Mouse (Mus musculus) hindbrain, embryonic 16.5 days (tissue): ENCODE measurements around the gene Tgfa. TPM values are rescaled to one million over a fixed set of nuclear protein-coding genes. Genes with fewer than 3 reads are reported as not detected.

ENCODE experiments used
- ATAC-seq: fragments of 200-750 bp; cut with Nextera tagmentation; 2 replicates; pipeline ENCODE4 v1.8.0; 2017; ENCODE audit warnings: moderate TSS enrichment, moderate library complexity
- H3K27ac ChIP-seq: fragments of 300-500 bp; sonication (generic); 2 replicates; pipeline ENCODE4 v1.5.1; 2014; ENCODE audit warnings: low read depth, mild to moderate bottlenecking, control low read depth, low read length, moderate library complexity
- H3K27me3 ChIP-seq: fragments of 300-500 bp; sonication (generic); replicated peaks from 2 replicates; pipeline ENCODE4 v1.6.1; 2014; ENCODE audit warnings: low read length; ENCODE audit not compliant: control insufficient read depth, insufficient read depth
- H3K36me3 ChIP-seq: fragments of 300-500 bp; sonication (generic); 2 replicates; pipeline ENCODE4 v1.6.1; 2014; ENCODE audit warnings: mild to moderate bottlenecking, low read length, moderate library complexity, mixed read lengths; ENCODE audit not compliant: control insufficient read depth, insufficient read depth
- H3K4me1 ChIP-seq: fragments of 300-500 bp; sonication (generic); 2 replicates; pipeline ENCODE4 v1.6.1; 2014; ENCODE audit warnings: low read depth, low read length; ENCODE audit not compliant: control insufficient read depth, insufficient read depth
- H3K4me2 ChIP-seq: fragments of 300-500 bp; sonication (generic); 2 replicates; pipeline ENCODE4 v1.6.1; 2014; ENCODE audit warnings: mild to moderate bottlenecking, low read length, control low read depth, moderate library complexity
- H3K4me3 ChIP-seq: fragments of 300-500 bp; sonication (generic); 2 replicates; pipeline ENCODE4 v1.5.1; 2014; ENCODE audit warnings: mild to moderate bottlenecking, low read length, control low read depth, moderate library complexity
- H3K9ac ChIP-seq: fragments of 300-500 bp; sonication (generic); 2 replicates; pipeline ENCODE4 v1.6.1; 2014; ENCODE audit warnings: low read depth, mild to moderate bottlenecking, control low read depth, low read length, moderate library complexity
- H3K9me3 ChIP-seq: fragments of 300-500 bp; sonication (generic); 2 replicates; pipeline ENCODE4 v1.6.1; 2014; ENCODE audit warnings: mild to moderate bottlenecking, low read length, moderate library complexity; ENCODE audit not compliant: control insufficient read depth
- WGBS: fragments of 180-500 bp; shearing (Covaris S2); extraction: QIAGEN DNeasy Blood & Tissue Kit; methylation state at CpG from one replicate; pipeline ENCODE4 v1.1.7; 2014; 5-methylcytosine and 5-hydroxymethylcytosine counted together
- polyA plus RNA-seq: library from polyadenylated mRNA; unstranded; fragments of >200 nt; fragmentation: Nextera tagmentation; extraction: Ambion mirVana; gene quantifications from 2 replicates; pipeline ENCODE4 v1.2.1, GENCODE M21; 2015

Gene Tgfa
- polyA plus RNA-seq, 1 experiment from 2014 or later = 17.8 TPM

DNA sequence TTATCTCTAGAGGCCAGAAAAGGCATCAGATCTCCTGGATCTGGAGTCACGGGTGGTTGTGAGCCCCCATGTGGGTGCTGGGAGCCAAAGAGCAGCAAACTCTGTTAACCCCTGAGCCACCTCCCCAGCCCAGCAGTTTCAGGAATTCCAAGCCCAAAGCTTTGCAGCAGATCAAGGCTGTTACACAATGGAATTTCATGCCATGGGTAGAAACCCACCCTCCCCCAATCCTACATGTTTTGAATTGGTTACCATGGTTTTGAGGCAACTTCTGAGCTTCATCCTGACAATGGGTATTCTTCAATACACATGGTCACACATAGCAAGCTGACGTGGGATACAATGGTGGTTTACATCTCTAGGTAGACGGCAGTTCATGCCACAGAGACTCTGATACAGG lies 49.8 kb downstream of the Tgfa start:
- Histone ChIP-seq H3K36me3 (no peaks in the 10 kb centered on the region), H3K27me3 (no peaks in the 10 kb centered on the region), H3K4me2 (no peak overlapping the region), H3K27ac (no peak overlapping the region), H3K9me3 (no peaks in the 10 kb centered on the region), H3K9ac (no peak overlapping the region), H3K4me1 (no peaks in the 10 kb centered on the region), H3K4me3 (no peak overlapping the region)
- no peak for ATAC-seq
- 22% methylated on average over 3 of the region's 3 CpGs for WGBS

DNA sequence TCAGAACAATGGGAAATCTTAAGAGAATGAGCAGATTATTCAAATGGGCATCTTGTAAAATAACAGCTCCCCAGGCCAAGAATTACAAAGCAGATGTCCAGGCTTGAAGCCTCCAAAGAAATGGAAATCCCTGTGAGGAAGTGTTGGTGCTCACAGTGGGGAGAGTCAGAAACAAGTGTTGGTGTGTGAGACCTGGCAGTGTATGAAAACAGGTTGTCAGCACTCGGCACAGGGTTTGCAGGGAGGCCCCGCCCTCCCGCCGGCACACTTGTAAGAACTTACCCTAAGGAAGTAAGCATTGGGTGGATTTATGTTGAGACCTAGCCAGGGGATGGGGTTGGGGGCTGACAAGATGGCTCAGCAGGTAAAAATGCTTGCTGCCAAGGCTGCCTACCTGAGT lies 50.9 kb downstream of the Tgfa start:
- H3K4me3 ChIP-seq = no peak overlapping the region
- no peak overlapping the region for H3K27ac ChIP-seq
- no peaks in the 10 kb centered on the region for H3K4me1 ChIP-seq
- no peaks in the 10 kb centered on the region for H3K27me3 ChIP-seq
- H3K36me3 ChIP-seq = no peaks in the 10 kb centered on the region
- no peak for ATAC-seq
- H3K9ac ChIP-seq = no peak overlapping the region
- 56% methylated on average over 4 of the region's 4 CpGs for WGBS
- no peaks in the 10 kb centered on the region for H3K9me3 ChIP-seq
- H3K4me2 ChIP-seq = no peak overlapping the region

DNA sequence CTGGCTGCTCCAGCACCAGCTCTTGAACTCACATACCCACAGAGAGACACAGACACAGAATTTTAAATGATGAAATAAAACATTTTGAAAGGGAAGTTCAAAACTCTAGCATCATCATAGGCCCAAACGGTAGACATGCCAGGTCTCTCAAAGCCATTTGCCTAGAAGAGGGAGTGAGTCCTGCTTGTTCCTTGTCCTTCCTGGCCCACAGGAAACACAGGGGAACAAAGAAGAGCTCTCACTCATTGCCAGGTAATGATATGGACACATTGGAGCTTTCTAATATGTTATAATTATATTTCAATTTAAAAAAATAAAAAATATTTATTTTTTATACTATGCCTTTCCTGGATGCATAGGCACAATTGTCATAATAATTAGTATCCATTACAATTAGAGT lies 53.5 kb downstream of the Tgfa start:
- 70% methylated on average over 1 of the region's 1 CpGs for WGBS
- Histone ChIP-seq H3K27me3 (no peaks in the 10 kb centered on the region), H3K4me1 (no peaks in the 10 kb centered on the region), H3K36me3 (no peaks in the 10 kb centered on the region), H3K4me2 (no peak overlapping the region), H3K9me3 (no peaks in the 10 kb centered on the region), H3K27ac (no peak overlapping the region), H3K9ac (no peak overlapping the region), H3K4me3 (no peak overlapping the region)
- no peak for ATAC-seq

DNA sequence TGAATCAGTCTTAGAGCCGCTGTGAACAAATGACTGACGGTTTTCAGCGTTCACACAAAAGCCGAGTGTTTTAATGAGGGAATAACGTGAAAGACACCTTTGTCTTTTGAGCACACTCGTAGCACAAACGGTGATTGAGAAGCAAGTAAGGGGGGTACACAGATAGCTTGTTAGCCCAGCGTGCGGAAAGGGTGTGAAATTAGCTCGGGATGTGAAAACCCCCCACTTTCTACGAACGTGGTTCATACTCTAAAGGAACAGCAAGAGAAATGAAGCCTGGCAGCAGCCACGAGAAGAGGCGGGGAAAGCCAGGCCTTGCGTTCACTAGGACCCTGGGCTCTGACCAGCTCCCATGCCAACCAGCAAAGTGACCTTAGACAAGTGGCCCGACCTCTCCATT lies 54.0 kb downstream of the Tgfa start:
- H3K9ac ChIP-seq = no peak overlapping the region
- H3K27me3 ChIP-seq = no peaks in the 10 kb centered on the region
- H3K27ac ChIP-seq = no peak overlapping the region
- H3K4me1 ChIP-seq = no peaks in the 10 kb centered on the region
- peak; percentile 60 for ATAC-seq
- H3K36me3 ChIP-seq = no peaks in the 10 kb centered on the region
- WGBS = 20% methylated on average over 16 of the region's 16 CpGs
- H3K4me3 ChIP-seq = no peak overlapping the region
- H3K9me3 ChIP-seq = no peaks in the 10 kb centered on the region
- H3K4me2 ChIP-seq = peak overlapping the region; percentile 32; the same call in 1 of the 2 replicates

DNA sequence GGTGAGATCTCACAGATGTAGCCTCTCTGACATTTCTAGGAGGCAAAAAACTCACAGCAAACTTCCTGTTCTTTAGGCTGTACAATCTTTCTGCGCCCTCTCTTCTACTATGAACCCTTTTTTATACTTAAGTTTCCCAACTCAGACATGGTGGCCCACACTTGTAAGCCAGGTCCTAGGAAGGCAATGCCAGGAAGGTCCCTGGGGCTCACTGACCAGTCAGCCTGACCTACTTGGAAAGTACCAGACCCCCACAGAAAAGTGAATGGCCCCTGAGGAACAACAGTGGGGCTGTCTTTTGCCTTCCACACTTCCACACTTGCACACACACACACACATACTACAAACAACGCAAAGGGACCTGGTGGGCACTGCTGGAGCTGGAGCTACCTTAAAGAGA lies 55.2 kb downstream of the Tgfa start:
- 97% methylated on average over 2 of the region's 2 CpGs for WGBS
- no peak overlapping the region for H3K4me2 ChIP-seq
- H3K27me3 ChIP-seq = no peaks in the 10 kb centered on the region
- H3K4me3 ChIP-seq = no peak overlapping the region
- H3K27ac ChIP-seq = 0 out of 2 replicates have a peak overlapping the region, but pooled peaks have one; percentile 0
- H3K9me3 ChIP-seq = no peaks in the 10 kb centered on the region
- no peak overlapping the region for H3K9ac ChIP-seq
- no peaks in the 10 kb centered on the region for H3K4me1 ChIP-seq
- no peaks in the 10 kb centered on the region for H3K36me3 ChIP-seq
- ATAC-seq = no peak

DNA sequence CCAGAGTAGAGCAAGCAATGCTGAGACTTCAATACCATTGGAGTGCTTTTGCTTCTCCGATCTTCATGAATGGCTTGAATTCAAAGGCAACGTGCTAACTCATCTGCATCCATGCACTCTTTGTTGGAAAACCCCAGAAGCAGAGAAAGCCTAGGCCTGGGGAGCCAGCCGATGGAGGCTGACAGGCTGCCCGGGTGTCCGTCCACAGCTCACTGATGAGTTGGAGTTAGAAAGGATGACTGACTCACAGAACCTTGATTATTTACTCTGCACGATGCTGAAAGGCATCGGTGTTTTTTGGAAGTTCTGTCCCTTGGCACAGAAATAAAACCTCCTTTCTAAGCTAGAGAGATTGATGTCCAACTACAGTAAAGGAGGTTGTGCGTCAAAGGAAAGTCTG lies 55.8 kb downstream of the Tgfa start:
- no peak overlapping the region for H3K4me2 ChIP-seq
- no peak overlapping the region for H3K4me3 ChIP-seq
- no peaks in the 10 kb centered on the region for H3K9me3 ChIP-seq
- H3K4me1 ChIP-seq = no peaks in the 10 kb centered on the region
- 52% methylated on average over 8 of the region's 8 CpGs for WGBS
- peak; percentile 52; the same call in 1 of the 2 replicates for ATAC-seq
- H3K27ac ChIP-seq = no peak overlapping the region
- H3K27me3 ChIP-seq = no peaks in the 10 kb centered on the region
- no peaks in the 10 kb centered on the region for H3K36me3 ChIP-seq
- H3K9ac ChIP-seq = no peak overlapping the region

DNA sequence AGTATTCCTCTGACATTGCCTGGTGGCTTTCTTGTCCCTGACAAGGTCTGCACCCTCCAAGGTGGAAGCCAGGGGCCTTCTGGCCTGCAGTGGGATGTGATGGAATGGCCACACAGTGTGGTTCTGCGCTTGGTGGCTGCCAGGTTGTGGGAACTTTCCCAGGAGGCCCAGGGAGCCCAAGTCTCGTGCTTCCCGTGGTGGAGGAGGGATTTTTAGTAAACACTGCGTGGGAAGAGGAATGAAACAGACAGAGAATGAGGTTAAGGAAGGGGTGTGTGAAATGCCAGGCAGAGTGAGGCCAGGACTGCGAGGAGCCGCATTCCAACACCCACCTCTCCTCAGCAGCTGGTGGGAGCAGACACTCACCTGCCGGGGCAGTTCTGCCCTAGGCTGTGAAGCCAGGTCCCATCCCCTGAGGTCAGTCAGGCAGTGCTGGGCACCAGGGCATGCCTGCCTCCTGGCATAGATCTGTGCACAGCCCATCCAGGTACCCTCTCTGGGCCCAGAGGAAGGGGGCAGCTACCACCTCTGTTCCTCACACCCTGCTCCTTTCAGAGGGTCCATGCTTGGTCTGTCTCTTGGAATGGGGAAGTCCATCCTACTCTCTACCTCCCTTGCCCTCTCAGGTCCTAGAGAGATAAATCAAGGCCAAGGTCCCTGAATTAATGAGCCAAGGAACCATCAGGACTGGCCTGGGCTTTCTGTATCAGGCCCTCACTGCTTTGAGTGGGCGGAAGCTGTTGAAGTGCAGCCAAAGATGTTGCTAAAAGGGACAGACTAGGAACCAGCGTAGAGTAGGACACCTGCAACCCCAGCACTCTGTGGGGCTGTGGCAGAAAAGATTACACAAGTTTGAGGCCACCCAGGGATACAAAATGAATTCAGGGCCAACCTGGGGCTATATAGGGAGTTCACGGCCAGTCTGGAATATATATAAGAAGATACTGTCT lies 57.4 kb downstream of the Tgfa start:
- Histone ChIP-seq H3K27me3 (no peaks in the 10 kb centered on the region), H3K9ac (no peak overlapping the region), H3K4me3 (no peak overlapping the region), H3K27ac (no peak overlapping the region), H3K4me2 (no peak overlapping the region), H3K4me1 (no peaks in the 10 kb centered on the region), H3K9me3 (no peaks in the 10 kb centered on the region), H3K36me3 (no peaks in the 10 kb centered on the region)
- WGBS = 78% methylated on average over 10 of the region's 10 CpGs
- ATAC-seq = 0 out of 2 replicates have a peak, but pooled peaks have one; percentile 24

DNA sequence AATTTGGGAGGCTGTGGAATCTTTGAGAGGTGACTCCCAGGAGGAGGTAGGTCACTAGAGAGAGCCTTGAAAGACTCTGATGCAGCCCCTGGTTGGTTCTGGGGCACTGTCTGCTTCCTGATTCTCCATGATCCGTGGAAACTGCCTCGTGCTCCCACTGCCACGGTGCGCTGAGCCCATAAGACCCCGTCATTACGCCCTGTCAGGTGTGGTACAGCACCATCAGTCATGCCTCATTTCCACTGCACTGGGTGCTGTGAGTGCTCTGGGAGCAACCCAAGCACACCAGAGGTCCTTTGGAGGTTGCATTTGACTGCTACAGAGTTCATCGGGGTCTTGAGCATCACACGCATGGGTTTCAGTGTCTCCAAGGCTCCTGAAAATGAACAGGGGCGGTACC lies 60.9 kb downstream of the Tgfa start:
- H3K4me1 ChIP-seq = 0 out of 2 replicates have a peak, but pooled peaks cover 2% of the 10 kb centered on the region
- no peaks in the 10 kb centered on the region for H3K36me3 ChIP-seq
- H3K27ac ChIP-seq = no peak overlapping the region
- H3K4me3 ChIP-seq = no peak overlapping the region
- no peak overlapping the region for H3K9ac ChIP-seq
- H3K27me3 ChIP-seq = no peaks in the 10 kb centered on the region
- H3K9me3 ChIP-seq = no peaks in the 10 kb centered on the region
- 91% methylated on average over 9 of the region's 9 CpGs for WGBS
- no peak for ATAC-seq
- no peak overlapping the region for H3K4me2 ChIP-seq

DNA sequence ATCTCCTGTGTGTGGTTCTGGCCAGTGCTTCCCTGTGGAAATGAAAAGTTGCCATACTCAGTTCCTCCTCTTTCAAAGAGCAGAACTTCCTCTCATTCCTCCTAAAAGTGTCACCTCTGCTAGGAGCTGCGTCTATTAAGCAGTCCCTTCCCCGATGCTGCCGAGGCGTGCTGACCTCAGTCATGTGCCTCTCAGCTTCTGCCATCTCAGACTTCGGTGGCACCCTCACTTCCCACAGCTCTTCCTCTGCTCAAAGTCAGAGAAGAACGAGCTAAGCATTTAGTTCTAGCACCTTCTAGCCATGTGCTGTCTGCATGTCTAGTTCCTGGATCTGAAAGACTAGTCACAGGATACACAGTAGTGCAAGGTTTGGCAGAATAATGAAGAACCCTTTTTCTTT lies 64.2 kb downstream of the Tgfa start:
- 90% methylated on average over 6 of the region's 6 CpGs for WGBS
- no peak for ATAC-seq

More for the DNA sequence above, 64.2 kb downstream of the Tgfa start:
- H3K36me3 ChIP-seq = no peaks in the 10 kb centered on the region
- no peak overlapping the region for H3K4me2 ChIP-seq
- 0 out of 2 replicates have a peak, but pooled peaks cover 2% of the 10 kb centered on the region for H3K4me1 ChIP-seq
- no peak overlapping the region for H3K4me3 ChIP-seq
- H3K27me3 ChIP-seq = no peaks in the 10 kb centered on the region
- H3K27ac ChIP-seq = no peak overlapping the region
- no peak overlapping the region for H3K9ac ChIP-seq
- no peaks in the 10 kb centered on the region for H3K9me3 ChIP-seq
